Mouse (Mus musculus) skeletal muscle tissue, postnatal 0 days (tissue): ENCODE results near the gene Wdtc1. TPM values are rescaled to one million over a fixed set of nuclear protein-coding genes. Genes with fewer than 3 reads are reported as not detected.

ENCODE experiments used
- microRNA-seq, 2 experiments: library from miRNA; unstranded; fragments of <30 nt; microRNA quantifications; one replicate each; pipeline ENCODE4; 2016
- polyA plus RNA-seq: library from polyadenylated mRNA; unstranded; fragments of >200 nt; fragmentation: Nextera tagmentation; extraction: Ambion mirVana; gene quantifications from 2 replicates; pipeline ENCODE4 v1.2.1, GENCODE M21; 2015

Wdtc1 gene
- polyA plus RNA-seq: 12.8 and 13.2 TPM in 2 replicates

DNA sequence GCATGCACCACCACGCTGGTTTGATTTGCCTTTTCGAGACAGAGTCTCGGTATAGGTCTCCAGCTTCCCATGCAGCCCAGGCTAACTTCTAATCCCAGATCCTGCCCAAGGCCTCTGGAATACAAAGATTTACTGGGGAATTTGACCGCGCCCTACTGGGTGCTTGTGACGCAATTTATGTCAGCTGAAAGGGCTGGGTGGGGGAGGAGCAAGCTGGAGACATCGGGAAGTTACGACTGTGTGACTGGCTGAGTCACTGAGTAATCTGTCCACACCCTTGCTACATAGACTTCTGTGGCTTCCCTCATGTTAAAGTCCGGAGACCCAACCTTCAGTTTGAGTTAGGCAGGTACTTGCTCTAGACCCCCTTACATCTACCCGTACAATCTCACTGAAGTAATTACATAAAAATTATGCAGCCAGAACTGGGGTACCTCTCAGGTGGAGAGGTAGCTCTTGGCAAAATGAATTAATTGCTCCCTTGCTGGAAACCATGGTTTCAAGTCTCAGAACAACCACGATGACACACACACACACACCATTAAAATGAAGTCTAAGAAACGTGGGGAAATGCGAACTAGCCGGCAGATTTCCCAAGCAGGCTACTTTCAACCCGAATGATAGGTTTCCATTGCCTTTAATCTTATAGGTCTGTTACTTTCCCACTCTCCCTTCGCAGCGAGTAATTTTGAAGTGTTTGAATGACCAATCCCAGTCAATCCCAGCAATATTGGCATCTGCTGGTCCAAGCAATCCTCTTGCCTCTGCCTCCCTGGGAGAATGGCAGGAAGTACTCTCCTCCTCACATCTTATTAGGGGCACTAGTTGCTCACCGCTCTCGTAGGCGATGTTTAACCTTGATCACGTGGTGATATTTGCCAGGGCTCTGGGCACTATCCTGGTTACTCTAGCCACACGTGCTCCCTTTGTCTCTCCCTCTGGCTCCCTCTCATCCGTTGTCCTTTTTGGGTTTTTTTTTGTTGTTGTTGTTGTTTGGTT lies at the start of gene Wdtc1:
Wdtc1 (minus strand) TSS at position 115 of the 999 bp plus-strand sequence.

GRCm38 (mm10) chr4:133369553-133370297 lies 16.4 kb upstream of the Wdtc1 start, which contains the start of gene Slc9a1:
Slc9a1 (plus strand) TSS chr4:133369706.

GRCm38 (mm10) chr4:133277104-133278026 lies 75.9 kb downstream of the Wdtc1 start, which contains the start of gene Tmem222:
Tmem222 (minus strand) TSS chr4:133277792.

DNA sequence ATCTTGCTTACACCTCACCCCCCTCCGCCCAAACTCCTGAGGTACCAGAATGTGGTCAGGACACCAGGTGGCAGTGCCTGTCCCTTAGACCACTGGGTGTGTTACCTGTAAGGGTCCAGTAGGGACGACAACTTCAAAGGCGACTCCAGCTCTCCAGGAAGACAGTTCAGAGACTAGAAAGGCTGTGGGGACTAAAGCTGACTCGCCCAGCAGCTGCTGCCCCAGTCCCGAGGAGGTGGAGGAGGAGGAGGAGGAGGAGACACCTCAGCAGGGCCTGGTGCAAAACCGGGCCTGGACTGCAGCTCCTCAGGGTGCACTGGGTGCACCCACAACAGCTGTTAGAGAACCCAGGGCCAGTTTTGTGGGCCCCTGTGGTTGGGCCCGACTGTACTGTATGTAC lies 90.4 kb downstream of the Wdtc1 start, which contains the start of gene Sytl1:
Sytl1 (minus strand) TSS at position 232 of the 400 bp plus-strand sequence.

Small RNA genes lying within 50 kb of the gene (microRNA-seq; reads per million reads assigned to microRNA genes)
- 0.30 to 0.64 reads per million in 2 experiments for gene Mir5122

Other genes starting within 250 kb of the Wdtc1 start
- gene Wasf2, start 223.0 kb downstream of the Wdtc1 start, polyA plus RNA-seq: 48.2 and 53.1 TPM in 2 replicates
- 0.27 and 1.1 TPM in 2 replicates for gene Cd164l2, start 141.3 kb downstream of the Wdtc1 start, polyA plus RNA-seq
- gene Gpr3, start 140.9 kb downstream of the Wdtc1 start, polyA plus RNA-seq: 0.07 TPM in 1 of 2 replicates, not detected in the other
- gene Map3k6, start 112.7 kb downstream of the Wdtc1 start, polyA plus RNA-seq: 0.76 and 2.4 TPM in 2 replicates
- 0.12 and 2.3 TPM in 2 replicates for gene Sytl1, start 90.4 kb downstream of the Wdtc1 start, polyA plus RNA-seq
- gene Tmem222, start 75.7 kb downstream of the Wdtc1 start, polyA plus RNA-seq: 37.3 and 41.1 TPM in 2 replicates
- 3.9 and 4.1 TPM in 2 replicates for gene Slc9a1, start 16.2 kb upstream of the Wdtc1 start, polyA plus RNA-seq
- gene Tent5b, start 126.7 kb upstream of the Wdtc1 start, polyA plus RNA-seq: 0.44 and 0.76 TPM in 2 replicates
- gene Trnp1, start 145.1 kb upstream of the Wdtc1 start, polyA plus RNA-seq: 1.1 and 1.6 TPM in 2 replicates
- gene Kdf1, start 165.5 kb upstream of the Wdtc1 start, polyA plus RNA-seq: 0.51 TPM in 1 of 2 replicates, not detected in the other
- 113 and 134 TPM in 2 replicates for gene Nudc, start 192.5 kb upstream of the Wdtc1 start, polyA plus RNA-seq
- gene Nr0b2, start 199.9 kb upstream of the Wdtc1 start, polyA plus RNA-seq: 0.17 TPM in 1 of 2 replicates, not detected in the other
- gene Gpatch3, start 221.3 kb upstream of the Wdtc1 start, polyA plus RNA-seq: 4.4 and 4.9 TPM in 2 replicates
- gene Gpn2, start 230.9 kb upstream of the Wdtc1 start, polyA plus RNA-seq: 6.0 and 6.8 TPM in 2 replicates
- gene Sfn, start 248.7 kb upstream of the Wdtc1 start, polyA plus RNA-seq: 0.41 and 12.1 TPM in 2 replicates